Mouse (Mus musculus) urinary bladder, adult 2 months (tissue): ENCODE measurements around the gene Itpkc. TPM values are rescaled to one million over a fixed set of nuclear protein-coding genes. Genes with fewer than 3 reads are reported as not detected.
"Not testable (repeated sequence)": the region's sequence is repeated elsewhere in the genome, so short reads cannot be mapped to it uniquely, and the experiment has no call there.

Source experiments
- DNase-seq: peaks from one replicate; pipeline ENCODE4 v3.0.0; 2022; ENCODE audit warnings: low spot score
- polyA plus RNA-seq: library from polyadenylated mRNA; depleted of rRNA; stranded (reverse); fragments of >200 nt; gene quantifications from 2 replicates; pipeline ENCODE4 v1.2.3, GENCODE M21; 2012; rRNA removed

Gene Itpkc
- polyA plus RNA-seq: 9.9 and 11.6 TPM in 2 replicates

GRCm38 (mm10) chr7:27228281-27228821 is at the start of gene Itpkc:
Gene Itpkc (minus strand): TSS chr7:27228661.
- DNase-seq: peak; percentile 90

- DNase-seq: no peak
Measured at GRCm38 (mm10) chr7:27277191-27277590, 48.7 kb upstream of the Itpkc start.

- DNase-seq: no peak
Measured at GRCm38 (mm10) chr7:27276021-27276420, 47.6 kb upstream of the Itpkc start.

GRCm38 (mm10) chr7:27274916-27275315 is 46.5 kb upstream of the Itpkc start:
- no peak for DNase-seq

DNA sequence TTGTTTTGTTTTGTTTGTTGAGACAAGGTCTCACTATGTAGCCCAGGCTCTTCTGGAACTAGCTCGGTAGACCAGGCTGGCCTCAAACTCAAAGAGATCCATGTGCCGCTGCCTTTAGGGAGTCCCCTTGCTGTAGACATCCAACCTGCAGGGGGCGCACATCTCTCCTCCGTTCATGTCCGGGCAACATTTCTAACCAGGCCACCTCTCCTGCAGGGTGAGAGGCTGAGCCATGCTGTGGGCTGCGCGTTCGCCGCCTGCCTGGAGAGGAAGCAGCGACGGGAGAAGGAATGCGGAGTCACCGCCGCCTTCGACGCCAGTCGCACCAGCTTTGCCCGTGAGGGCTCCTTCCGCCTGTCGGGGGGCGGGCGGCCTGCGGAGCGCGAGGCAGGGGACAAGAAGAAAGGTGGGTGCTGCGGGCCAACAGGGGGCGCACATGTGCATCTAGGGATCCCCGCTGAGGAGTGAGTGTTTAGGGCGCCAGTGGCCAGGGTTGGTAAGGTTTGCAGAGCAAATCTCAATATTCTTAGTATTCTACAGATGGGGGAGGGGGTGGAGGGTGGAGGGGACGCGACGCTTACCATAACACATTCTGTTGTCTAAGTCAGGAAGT is 45.4 kb upstream of the Itpkc start:
- no peak for DNase-seq

DNA sequence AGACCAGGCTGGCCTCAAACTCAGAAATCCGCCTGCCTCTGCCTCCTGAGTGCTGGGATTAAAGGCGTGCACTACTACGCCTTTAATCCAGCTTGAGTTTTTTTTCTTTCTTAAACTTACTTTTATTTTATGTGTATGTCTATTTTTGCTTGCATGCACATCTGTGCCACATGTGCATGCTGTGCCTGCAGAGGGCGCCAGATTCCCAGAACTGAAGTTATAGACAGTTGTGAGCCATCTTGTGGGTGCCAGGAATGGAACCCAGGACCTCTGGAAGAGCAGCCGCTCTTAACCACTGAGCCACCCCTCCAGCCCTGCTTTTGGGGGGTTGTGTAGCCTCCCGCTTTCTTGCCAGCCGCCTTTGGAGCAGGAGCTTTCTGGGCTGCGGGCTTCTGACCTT is 43.0 kb upstream of the Itpkc start:
- no peak for DNase-seq

DNA sequence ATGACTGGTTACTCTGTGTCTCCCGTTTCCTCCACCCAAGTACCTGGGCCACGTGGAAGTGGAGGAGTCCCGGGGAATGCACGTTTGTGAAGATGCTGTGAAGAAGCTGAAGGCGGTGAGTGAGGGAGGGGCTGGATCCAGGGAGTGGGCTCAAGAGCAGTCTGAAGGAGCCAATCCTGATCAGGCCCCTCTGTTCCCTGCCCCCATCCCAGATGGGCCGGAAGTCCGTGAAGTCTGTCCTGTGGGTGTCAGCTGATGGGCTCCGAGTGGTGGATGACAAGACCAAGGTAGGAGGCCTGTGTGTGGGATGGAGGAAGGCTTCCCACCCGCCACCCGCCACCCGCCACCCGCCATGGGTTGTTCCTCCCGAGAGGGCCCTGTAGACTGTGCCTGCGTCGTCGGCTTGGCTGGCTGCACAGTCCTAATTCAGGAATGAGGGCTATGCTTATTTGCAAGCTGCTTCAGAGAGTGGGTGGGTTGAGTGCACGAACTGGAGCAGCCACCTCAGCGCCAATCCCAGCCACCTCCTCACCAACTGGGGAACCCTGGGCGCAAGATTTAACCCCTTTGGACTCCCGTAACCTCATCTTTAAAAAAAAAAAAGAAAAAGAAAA is 38.2 kb upstream of the Itpkc start:
- DNase-seq: no peak

DNA sequence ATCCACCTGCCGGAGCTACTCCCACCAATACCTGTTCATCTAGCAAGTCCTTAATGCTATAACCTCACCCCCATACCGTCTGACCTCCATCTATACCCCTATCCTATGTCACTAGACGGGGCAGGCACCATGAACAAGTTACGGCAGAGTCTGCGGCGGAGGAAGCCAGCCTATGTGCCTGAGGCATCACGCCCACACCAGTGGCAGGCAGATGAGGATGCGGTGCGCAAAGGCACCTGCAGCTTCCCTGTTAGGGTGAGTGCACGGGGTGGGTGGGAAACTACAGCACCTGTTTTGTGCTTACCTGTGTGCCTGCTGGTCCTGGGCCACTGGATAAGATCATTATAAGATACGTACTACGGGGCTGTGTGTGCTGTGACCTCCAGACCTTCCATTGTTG is 36.3 kb upstream of the Itpkc start:
- DNase-seq: no peak

- no peak for DNase-seq
Measured at GRCm38 (mm10) chr7:27261888-27262287, 33.4 kb upstream of the Itpkc start.

- no peak for DNase-seq
Measured at GRCm38 (mm10) chr7:27260856-27261255, 32.4 kb upstream of the Itpkc start.

- DNase-seq: no peak
Measured at GRCm38 (mm10) chr7:27259771-27260170, 31.3 kb upstream of the Itpkc start.

- DNase-seq: no peak
Measured at GRCm38 (mm10) chr7:27259271-27259721, 30.8 kb upstream of the Itpkc start.

GRCm38 (mm10) chr7:27258205-27258899 is 29.9 kb upstream of the Itpkc start, which contains the start of gene Numbl:
Gene Numbl (plus strand): TSS chr7:27258433.
- DNase-seq: peak; percentile 89

DNA sequence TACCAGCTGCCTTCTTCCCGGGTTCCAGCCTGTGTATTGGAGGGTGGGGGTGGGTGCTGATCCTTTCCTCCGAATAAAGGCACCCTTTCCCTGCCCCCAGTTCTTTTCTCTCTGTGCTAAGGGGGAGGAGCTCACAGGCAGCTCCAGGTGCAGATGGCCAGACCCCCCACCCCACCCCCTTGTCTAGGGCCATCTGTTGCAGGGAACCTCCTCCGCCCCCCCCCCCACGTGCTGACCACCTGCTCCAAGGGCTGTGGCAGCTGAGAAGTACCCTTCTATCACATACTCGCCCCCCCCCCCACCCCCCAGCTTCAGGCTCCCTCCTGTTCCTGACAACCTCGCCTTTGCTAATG is 29.4 kb upstream of the Itpkc start:
- DNase-seq: no peak

- no peak for DNase-seq
Measured at GRCm38 (mm10) chr7:27257046-27257851, 28.8 kb upstream of the Itpkc start.

GRCm38 (mm10) chr7:27255721-27256120 is 27.3 kb upstream of the Itpkc start:
- no peak for DNase-seq

DNA sequence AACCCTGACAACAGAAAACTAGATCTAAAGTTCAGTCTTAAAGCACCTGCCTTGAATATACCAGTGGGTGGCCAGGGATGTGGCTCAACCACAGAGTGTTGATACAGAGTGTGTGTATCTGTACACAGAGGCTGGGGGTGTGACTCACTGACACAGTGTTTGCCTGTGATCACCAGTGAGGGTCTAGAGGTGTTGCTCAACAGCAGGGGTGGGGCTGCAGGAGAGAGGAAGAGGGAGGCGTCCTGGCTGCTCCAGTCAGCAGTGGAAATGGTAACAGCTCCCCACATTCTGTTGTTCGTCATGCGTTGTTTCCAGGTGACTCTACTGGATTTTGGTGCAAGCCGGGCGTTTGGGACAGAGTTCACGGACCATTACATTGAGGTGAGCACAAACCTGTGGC is 23.5 kb upstream of the Itpkc start:
- no peak for DNase-seq

DNA sequence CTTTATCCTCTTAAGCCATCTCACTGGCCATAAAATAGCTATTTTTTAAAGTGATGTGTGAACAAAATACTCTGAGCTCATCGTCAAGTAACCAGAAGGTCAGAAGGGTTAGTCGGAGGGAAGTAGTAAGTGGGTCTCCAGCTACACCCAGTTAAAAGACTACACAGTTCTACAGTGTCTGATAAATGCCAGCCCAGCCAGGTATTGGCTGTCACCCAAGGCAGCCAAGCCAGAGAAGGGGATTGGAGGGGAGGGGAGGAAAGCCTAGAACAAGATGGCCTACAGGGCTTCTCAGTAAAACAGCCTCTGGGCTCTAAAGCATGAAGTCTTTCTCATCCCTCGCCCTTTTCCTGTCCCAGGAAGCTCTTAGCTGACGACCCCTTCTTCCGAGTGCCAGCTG is 21.5 kb upstream of the Itpkc start:
- no peak for DNase-seq

- DNase-seq: no peak
Measured at GRCm38 (mm10) chr7:27249146-27249545, 20.7 kb upstream of the Itpkc start.

GRCm38 (mm10) chr7:27244088-27244487 is 15.6 kb upstream of the Itpkc start:
- not testable (repeated sequence) for DNase-seq

- no peak for DNase-seq
Measured at GRCm38 (mm10) chr7:27243211-27243610, 14.8 kb upstream of the Itpkc start.

DNA sequence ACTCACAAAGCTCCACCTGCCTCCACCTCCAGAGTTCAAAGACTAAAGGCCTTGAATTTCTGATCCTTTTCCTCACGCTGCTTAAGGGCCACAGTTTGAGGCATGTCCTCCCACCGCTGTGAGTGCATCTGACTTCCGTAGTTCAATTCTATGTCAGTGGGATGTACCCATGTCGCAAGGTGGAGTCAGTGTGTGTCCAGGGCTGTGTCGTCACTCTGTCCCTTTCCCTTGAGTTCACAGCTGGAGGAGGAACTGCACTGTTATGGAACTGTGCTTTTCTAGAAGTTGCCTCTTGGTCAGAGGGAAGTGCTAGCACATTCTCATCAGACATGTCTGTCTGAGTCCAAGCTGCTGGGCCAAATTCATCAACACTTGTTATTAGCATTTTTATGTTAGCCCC is 10.1 kb upstream of the Itpkc start:
- DNase-seq: no peak
